In genomic region chr2:52471545-52472291, GRCm38 (mm10) we compare ENCODE assay signal across 9 mouse cellular contexts. TPM values are rescaled to one million over a fixed set of nuclear protein-coding genes. Genes with fewer than 3 reads are reported as not detected.
DNase-seq lines count a peak whose midpoint lies in the region; ATAC-seq lines count a peak whose summit lies in the region.
"Had no signal": no experiment of that assay in that cellular context is flagged by ENCODE, and none has a peak within 500 bp of the region (broad histone marks: within the 10 kb centered on the region; RNA-seq: fewer than 3 reads in every experiment).

No protein-coding gene starts in this region.

- H3K9ac ChIP-seq in forebrain, embryonic 14.5 days (ENCODE audit: low read length) = no peak overlapping the region
- H3K9ac ChIP-seq in limb, embryonic 15.5 days = no peak overlapping the region

- no peaks in the 10 kb centered on the region for H3K4me1 ChIP-seq in forebrain, embryonic 14.5 days (ENCODE audit: control insufficient read depth, insufficient read depth, low read length)
- peaks cover 8% of the 10 kb centered on the region; the same call in 1 of the 2 replicates for H3K4me1 ChIP-seq in forebrain, embryonic 10.5 days
- peaks cover 12% of the 10 kb centered on the region for H3K4me1 ChIP-seq in embryonic facial prominence, embryonic 10.5 days
- peaks cover 3% of the 10 kb centered on the region; the same call in 1 of the 2 replicates for H3K4me1 ChIP-seq in limb, embryonic 15.5 days

- no peak overlapping the region for H3K27ac ChIP-seq in forebrain, embryonic 14.5 days (ENCODE audit: low read depth, low read length)
- H3K27ac ChIP-seq in forebrain, embryonic 10.5 days = no peak overlapping the region
- H3K27ac ChIP-seq in embryonic facial prominence, embryonic 10.5 days (replicated peaks) = no peak overlapping the region; the same call in 1 of the 2 replicates
- H3K27ac ChIP-seq in limb, embryonic 15.5 days = no peak overlapping the region

- no peak; the same call in 1 of the 2 replicates for ATAC-seq in forebrain, embryonic 14.5 days
- ATAC-seq in limb, embryonic 15.5 days (ENCODE audit: insufficient number of reproducible peaks, low FRiP score, low TSS enrichment, low read depth) = 0 out of 2 replicates have a peak, but pooled peaks have one; percentile 14
- no peak for ATAC-seq in inflammation-experienced regulatory T-cells, adult 6 months

- WGBS in forebrain, embryonic 14.5 days = 33% methylated on average over 4 of the region's 4 CpGs
- WGBS in forebrain, embryonic 10.5 days = 51% methylated on average over 4 of the region's 4 CpGs
- WGBS in embryonic facial prominence, embryonic 10.5 days = 26% methylated on average over 4 of the region's 4 CpGs
- WGBS in limb, embryonic 15.5 days = 23% methylated on average over 4 of the region's 4 CpGs

- H3K4me3 ChIP-seq in forebrain, embryonic 14.5 days (ENCODE audit: low read depth, low read length) = no peak overlapping the region
- H3K4me3 ChIP-seq in forebrain, embryonic 10.5 days = no peak overlapping the region
- H3K4me3 ChIP-seq in embryonic facial prominence, embryonic 10.5 days = no peak overlapping the region
- no peak overlapping the region for H3K4me3 ChIP-seq in limb, embryonic 15.5 days

- H3K27me3 ChIP-seq in forebrain, embryonic 14.5 days (replicated peaks; ENCODE audit: control insufficient read depth, insufficient read depth, low read length) = no peaks in the 10 kb centered on the region
- peaks cover 60% of the 10 kb centered on the region for H3K27me3 ChIP-seq in forebrain, embryonic 10.5 days (ENCODE audit: poor library complexity, severe bottlenecking)
- peaks cover 64% of the 10 kb centered on the region for H3K27me3 ChIP-seq in embryonic facial prominence, embryonic 10.5 days (replicated peaks; ENCODE audit: low read depth, poor library complexity, severe bottlenecking)
- H3K27me3 ChIP-seq in limb, embryonic 15.5 days = no peaks in the 10 kb centered on the region; the same call in 1 of the 2 replicates

- DNase-seq in forebrain, embryonic 14.5 days (ENCODE audit: low spot score) = peak; percentile 42
- no peak for DNase-seq in forebrain, embryonic 10.5 days (ENCODE audit: extremely low spot score, low spot score)
- peak; percentile 59 for DNase-seq in MN1 (ENCODE audit: low spot score)
- DNase-seq in embryonic facial prominence, embryonic 10.5 days (ENCODE audit: low spot score) = peak; percentile 39
- no peak for DNase-seq in layer of hippocampus, postnatal 14 days (ENCODE audit: low spot score in 2 of 2)
- no peak for DNase-seq in ovary, adult 18-20 months (ENCODE audit: low spot score)
- DNase-seq: layer of hippocampus, postnatal 36 days had no signal

- H3K4me2 ChIP-seq in forebrain, embryonic 14.5 days (ENCODE audit: low read length) = no peak overlapping the region
- no peak overlapping the region for H3K4me2 ChIP-seq in limb, embryonic 15.5 days

- H3K36me3 ChIP-seq in forebrain, embryonic 14.5 days (ENCODE audit: control insufficient read depth, insufficient read depth, low read length) = peaks cover 17% of the 10 kb centered on the region; the same call in 1 of the 2 replicates
- H3K36me3 ChIP-seq in forebrain, embryonic 10.5 days (replicated peaks) = no peaks in the 10 kb centered on the region
- H3K36me3 ChIP-seq in embryonic facial prominence, embryonic 10.5 days (replicated peaks) = no peaks in the 10 kb centered on the region
- H3K36me3 ChIP-seq in limb, embryonic 15.5 days = no peaks in the 10 kb centered on the region

- H3K9me3 ChIP-seq in forebrain, embryonic 14.5 days (replicated peaks; ENCODE audit: control insufficient read depth, low read length) = no peaks in the 10 kb centered on the region
- H3K9me3 ChIP-seq in forebrain, embryonic 10.5 days = no peaks in the 10 kb centered on the region
- H3K9me3 ChIP-seq in embryonic facial prominence, embryonic 10.5 days = no peaks in the 10 kb centered on the region
- no peaks in the 10 kb centered on the region for H3K9me3 ChIP-seq in limb, embryonic 15.5 days

RNA-seq across cellular contexts. Expression of gene Arl5a, which starts 47.0 kb away (rescaled TPM):
- 57.6 and 59.1 TPM in 2 replicates for polyA plus RNA-seq in forebrain, embryonic 14.5 days (2014; fragmentation: Nextera tagmentation; extraction: Ambion mirVana)
- 50.6 and 51.3 TPM in 2 replicates for polyA plus RNA-seq in forebrain, embryonic 10.5 days (2016; fragmentation: Nextera tagmentation; extraction: Ambion mirVana)
- polyA plus RNA-seq in embryonic facial prominence, embryonic 10.5 days (2016; fragmentation: Nextera tagmentation; extraction: Ambion mirVana) = 53.6 and 54.1 TPM in 2 replicates
- 35.6 and 42.3 TPM in 2 replicates for polyA plus RNA-seq in limb, embryonic 15.5 days (2015; fragmentation: Nextera tagmentation; extraction: Ambion mirVana)
- total RNA-seq in layer of hippocampus, postnatal 14 days (2021) = 10 to 100 TPM; 64.7 to 65.5 TPM
- 10 to 100 TPM; 14.4 to 24.2 (median 19.3) TPM for polyA plus RNA-seq in inflammation-experienced regulatory T-cells, adult 6 months (2017; shearing (Covaris generic))

Comparison
In these comparisons a context has a peak if more than half of its experiments do, and no peak if none do; other contexts are left out.
1. DNase-seq: peak in forebrain, embryonic 14.5 days (single experiment), MN1 (single experiment) and embryonic facial prominence, embryonic 10.5 days (single experiment); none in forebrain, embryonic 10.5 days (single experiment), layer of hippocampus, postnatal 14 days (0 of 2) and ovary, adult 18-20 months (single experiment).